Mouse (Mus musculus) hematopoietic multipotent progenitor cell, adult 10-12 weeks (in vitro differentiated cells): ENCODE results near the gene Egr4. TPM values are rescaled to one million over a fixed set of nuclear protein-coding genes. Genes with fewer than 3 reads are reported as not detected.

Experiments
- polyA plus RNA-seq: library from polyadenylated mRNA; stranded (reverse); fragments of >175 nt; gene quantifications from 2 replicates; pipeline ENCODE4 v1.2.3, GENCODE M21; 2012; ENCODE audit warnings: low replicate concordance

Egr4 gene
- 0.16 and 0.65 TPM in 2 replicates for polyA plus RNA-seq

DNA sequence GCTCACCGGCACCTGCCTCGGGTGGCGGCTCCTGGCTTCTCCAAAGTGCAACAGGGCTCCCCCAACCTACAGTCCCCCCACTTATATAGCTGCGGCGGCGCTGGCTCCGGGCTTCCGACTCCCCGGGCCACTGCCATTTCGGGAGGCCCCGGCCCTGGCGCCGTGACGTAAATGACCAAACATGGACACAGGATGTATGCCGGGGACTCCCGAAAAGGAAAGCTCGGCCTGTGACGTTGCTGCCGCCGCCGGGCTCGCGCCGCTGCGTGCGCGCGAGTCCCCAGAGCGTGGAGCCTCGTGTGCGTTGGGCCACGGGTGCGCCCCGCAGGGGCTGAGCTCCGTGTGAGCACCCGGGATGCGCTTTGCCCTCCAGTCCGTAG lies at the start of gene Egr4:
Gene Egr4, minus strand, starts transcription at position 59 of the 380 bp plus-strand sequence.

DNA sequence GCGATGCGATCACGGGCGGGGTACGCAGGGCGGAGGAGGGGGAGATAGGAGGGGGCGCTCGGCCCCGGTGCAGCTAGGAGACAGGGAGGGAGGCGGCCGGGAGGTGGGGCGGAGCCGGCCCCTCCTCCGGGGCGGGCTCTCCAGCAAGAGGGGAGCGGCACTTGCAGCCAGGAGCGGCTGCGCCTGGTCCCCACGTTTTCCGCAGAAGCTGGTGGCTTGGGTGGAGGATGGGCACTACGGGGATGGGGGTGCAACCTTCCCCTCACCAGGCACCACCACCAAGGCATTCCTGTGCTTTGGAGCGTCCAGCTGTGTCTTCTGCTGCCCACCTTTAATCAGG lies 10.5 kb downstream of the Egr4 start, which contains the start of gene Fbxo41:
Gene Fbxo41, minus strand, starts transcription at position 84 of the 340 bp plus-strand sequence.

Other genes with a start within 250 kb of the Egr4 start
- gene Sfxn5, start 180.2 kb downstream of the Egr4 start, polyA plus RNA-seq = 8.7 and 17.8 TPM in 2 replicates
- 6.7 and 11.6 TPM in 2 replicates for gene Rab11fip5, start 139.0 kb downstream of the Egr4 start, polyA plus RNA-seq
- gene Noto, start 89.7 kb downstream of the Egr4 start, polyA plus RNA-seq = not detected in 2 replicates
- gene Smyd5, start 81.6 kb downstream of the Egr4 start, polyA plus RNA-seq = 6.8 and 28.1 TPM in 2 replicates
- 12.0 and 25.1 TPM in 2 replicates for gene Cct7, start 62.1 kb downstream of the Egr4 start, polyA plus RNA-seq
- gene Pradc1, start 61.6 kb downstream of the Egr4 start, polyA plus RNA-seq = 8.9 and 12.6 TPM in 2 replicates
- gene Fbxo41, start 10.6 kb downstream of the Egr4 start, polyA plus RNA-seq = 0.06 and 0.15 TPM in 2 replicates
- gene Alms1, start 73.9 kb upstream of the Egr4 start, polyA plus RNA-seq = 0.58 and 0.67 TPM in 2 replicates
- not detected in 2 replicates for gene Nat8f7, start 199.6 kb upstream of the Egr4 start, polyA plus RNA-seq